Mouse (Mus musculus) liver, embryonic 15.5 days (tissue): ENCODE results near the gene Sez6l. TPM values are rescaled to one million over a fixed set of nuclear protein-coding genes. Genes with fewer than 3 reads are reported as not detected.
A peak's percentile ranks its signal among the peaks of the same experiment; 100 is the strongest.

ENCODE experiments used
- ATAC-seq: fragments of 200-750 bp; cut with Nextera tagmentation; 2 replicates; pipeline ENCODE4 v1.8.0; 2017; ENCODE audit warnings: moderate number of reproducible peaks, mild to moderate bottlenecking, moderate library complexity; ENCODE audit not compliant: insufficient read depth
- H3K27ac ChIP-seq: fragments of 300-500 bp; sonication (generic); replicated peaks from 2 replicates; pipeline ENCODE4 v1.5.1; 2015; ENCODE audit warnings: mild to moderate bottlenecking, inconsistent platforms
- H3K27me3 ChIP-seq: fragments of 300-500 bp; sonication (generic); 2 replicates; pipeline ENCODE4 v1.6.1; 2015; ENCODE audit warnings: mild to moderate bottlenecking, inconsistent platforms
- H3K36me3 ChIP-seq: fragments of 300-500 bp; sonication (generic); replicated peaks from 2 replicates; pipeline ENCODE4 v1.6.1; 2015; ENCODE audit warnings: moderate library complexity, mild to moderate bottlenecking, inconsistent platforms
- H3K4me1 ChIP-seq: fragments of 300-500 bp; sonication (generic); replicated peaks from 2 replicates; pipeline ENCODE4 v1.6.1; 2015; ENCODE audit warnings: inconsistent platforms
- H3K4me2 ChIP-seq: fragments of 300-500 bp; sonication (generic); 2 replicates; pipeline ENCODE4 v1.6.1; 2015; ENCODE audit warnings: moderate library complexity, mild to moderate bottlenecking, inconsistent platforms
- H3K4me3 ChIP-seq: fragments of 300-500 bp; sonication (generic); replicated peaks from 2 replicates; pipeline ENCODE4 v1.5.1; 2015; ENCODE audit warnings: mild to moderate bottlenecking, inconsistent platforms
- H3K9ac ChIP-seq: fragments of 300-500 bp; sonication (generic); 2 replicates; pipeline ENCODE4 v1.6.1; 2015; ENCODE audit warnings: moderate library complexity, mild to moderate bottlenecking, inconsistent platforms
- H3K9me3 ChIP-seq: fragments of 300-500 bp; sonication (generic); replicated peaks from 2 replicates; pipeline ENCODE4 v1.6.1; 2016; ENCODE audit warnings: inconsistent platforms
- WGBS: fragments of 180-500 bp; shearing (Covaris S2); methylation state at CpG from one replicate; pipeline ENCODE4 v1.1.7; 2015; ENCODE audit warnings: mixed read lengths; ENCODE audit not compliant: insufficient replicate concordance; 5-methylcytosine and 5-hydroxymethylcytosine counted together
- polyA plus RNA-seq: library from polyadenylated mRNA; unstranded; fragments of >200 nt; fragmentation: Nextera tagmentation; extraction: Ambion mirVana; gene quantifications from 2 replicates; pipeline ENCODE4 v1.2.1, GENCODE M21; 2015

The Sez6l gene
- polyA plus RNA-seq, 1 experiment from 2014 or later = 0.07 TPM

- no peaks in the 10 kb centered on the region for H3K36me3 ChIP-seq
- WGBS = 43% methylated on average over 8 of the region's 8 CpGs
- H3K27ac ChIP-seq = peak overlapping the region; percentile 68
These were observed 88.7 kb downstream of the Sez6l start for GRCm38 (mm10) chr5:112488101-112488776.

GRCm38 (mm10) chr5:112487504-112487903 is 89.5 kb downstream of the Sez6l start:
- Histone ChIP-seq H3K36me3 (no peaks in the 10 kb centered on the region), H3K9me3 (no peaks in the 10 kb centered on the region), H3K27me3 (peaks cover 28% of the 10 kb centered on the region), H3K4me2 (0 out of 2 replicates have a peak overlapping the region, but pooled peaks have one; percentile 4), H3K4me3 (no peak overlapping the region), H3K9ac (no peak overlapping the region), H3K27ac (peak overlapping the region; percentile 53), H3K4me1 (peaks cover 19% of the 10 kb centered on the region)
- 57% methylated on average over 1 of the region's 1 CpGs for WGBS
- peak; percentile 52 for ATAC-seq

More at GRCm38 (mm10) chr5:112488101-112488776, 88.7 kb downstream of the Sez6l start:
- Histone ChIP-seq H3K9me3 (no peaks in the 10 kb centered on the region), H3K27me3 (peaks cover 21% of the 10 kb centered on the region), H3K4me1 (peaks cover 19% of the 10 kb centered on the region), H3K4me2 (no peak overlapping the region), H3K9ac (no peak overlapping the region), H3K4me3 (no peak overlapping the region)
- peak; percentile 89 for ATAC-seq

- ATAC-seq = no peak
- no peak overlapping the region for H3K27ac ChIP-seq
These were observed 90.6 kb downstream of the Sez6l start for GRCm38 (mm10) chr5:112486415-112486814.

GRCm38 (mm10) chr5:112484924-112485715 is 91.9 kb downstream of the Sez6l start:
- 26% methylated on average over 13 of the region's 13 CpGs for WGBS

More at GRCm38 (mm10) chr5:112486415-112486814, 90.6 kb downstream of the Sez6l start:
- Histone ChIP-seq H3K4me3 (no peak overlapping the region), H3K4me2 (no peak overlapping the region), H3K36me3 (no peaks in the 10 kb centered on the region), H3K9ac (no peak overlapping the region), H3K9me3 (no peaks in the 10 kb centered on the region), H3K27me3 (peaks cover 32% of the 10 kb centered on the region), H3K4me1 (peaks cover 19% of the 10 kb centered on the region)
- 26% methylated on average over 5 of the region's 5 CpGs for WGBS

GRCm38 (mm10) chr5:112483030-112483429 is 94.0 kb downstream of the Sez6l start:
- Histone ChIP-seq H3K4me1 (peaks cover 13% of the 10 kb centered on the region), H3K9me3 (no peaks in the 10 kb centered on the region), H3K4me3 (no peak overlapping the region), H3K4me2 (no peak overlapping the region), H3K27ac (no peak overlapping the region), H3K9ac (no peak overlapping the region), H3K36me3 (no peaks in the 10 kb centered on the region), H3K27me3 (peaks cover 32% of the 10 kb centered on the region)
- 39% methylated on average over 8 of the region's 8 CpGs for WGBS
- ATAC-seq = no peak

More at GRCm38 (mm10) chr5:112484924-112485715, 91.9 kb downstream of the Sez6l start:
- Histone ChIP-seq H3K27ac (no peak overlapping the region), H3K27me3 (peaks cover 32% of the 10 kb centered on the region), H3K36me3 (no peaks in the 10 kb centered on the region), H3K4me3 (no peak overlapping the region), H3K4me1 (peaks cover 19% of the 10 kb centered on the region), H3K9me3 (no peaks in the 10 kb centered on the region), H3K9ac (no peak overlapping the region), H3K4me2 (no peak overlapping the region)
- ATAC-seq = no peak

GRCm38 (mm10) chr5:112482551-112482950 is 94.4 kb downstream of the Sez6l start:
- Histone ChIP-seq H3K36me3 (no peaks in the 10 kb centered on the region), H3K4me1 (peaks cover 13% of the 10 kb centered on the region), H3K27me3 (peaks cover 32% of the 10 kb centered on the region), H3K9ac (no peak overlapping the region), H3K27ac (no peak overlapping the region), H3K4me2 (no peak overlapping the region), H3K4me3 (no peak overlapping the region), H3K9me3 (no peaks in the 10 kb centered on the region)
- 51% methylated on average over 13 of the region's 13 CpGs for WGBS
- no peak for ATAC-seq

- no peak for ATAC-seq
These were observed 95.0 kb downstream of the Sez6l start for GRCm38 (mm10) chr5:112481946-112482410.

GRCm38 (mm10) chr5:112473453-112473852 is 103.5 kb downstream of the Sez6l start:
- no peaks in the 10 kb centered on the region for H3K9me3 ChIP-seq
- H3K27me3 ChIP-seq = no peaks in the 10 kb centered on the region
- ATAC-seq = no peak
- no peak overlapping the region for H3K4me3 ChIP-seq
- no peaks in the 10 kb centered on the region for H3K36me3 ChIP-seq
- H3K4me1 ChIP-seq = no peaks in the 10 kb centered on the region
- H3K9ac ChIP-seq = no peak overlapping the region
- WGBS = 32% methylated on average over 6 of the region's 6 CpGs
- no peak overlapping the region for H3K4me2 ChIP-seq
- H3K27ac ChIP-seq = no peak overlapping the region

More at GRCm38 (mm10) chr5:112481946-112482410, 95.0 kb downstream of the Sez6l start:
- 31% methylated on average over 19 of the region's 19 CpGs for WGBS
- Histone ChIP-seq H3K4me3 (no peak overlapping the region), H3K9me3 (no peaks in the 10 kb centered on the region), H3K4me2 (no peak overlapping the region), H3K4me1 (peaks cover 8% of the 10 kb centered on the region), H3K27ac (no peak overlapping the region), H3K27me3 (peaks cover 32% of the 10 kb centered on the region), H3K36me3 (no peaks in the 10 kb centered on the region), H3K9ac (no peak overlapping the region)

GRCm38 (mm10) chr5:112470144-112470543 is 106.8 kb downstream of the Sez6l start:
- Histone ChIP-seq H3K9ac (no peak overlapping the region), H3K36me3 (no peaks in the 10 kb centered on the region), H3K4me3 (no peak overlapping the region), H3K27ac (no peak overlapping the region), H3K4me1 (no peaks in the 10 kb centered on the region), H3K27me3 (no peaks in the 10 kb centered on the region), H3K4me2 (no peak overlapping the region), H3K9me3 (no peaks in the 10 kb centered on the region)
- ATAC-seq = no peak
- WGBS = 63% methylated on average over 6 of the region's 6 CpGs

- Histone ChIP-seq H3K4me1 (no peaks in the 10 kb centered on the region), H3K36me3 (no peaks in the 10 kb centered on the region), H3K27ac (no peak overlapping the region), H3K4me3 (no peak overlapping the region), H3K9ac (no peak overlapping the region), H3K4me2 (no peak overlapping the region), H3K9me3 (no peaks in the 10 kb centered on the region), H3K27me3 (no peaks in the 10 kb centered on the region)
- ATAC-seq = no peak
- 56% methylated on average over 4 of the region's 4 CpGs for WGBS
These were observed 107.9 kb downstream of the Sez6l start for GRCm38 (mm10) chr5:112468986-112469581.

- WGBS = 59% methylated on average over 6 of the region's 6 CpGs
- no peak for ATAC-seq
These were observed 110.7 kb downstream of the Sez6l start for GRCm38 (mm10) chr5:112466331-112466730.

More at GRCm38 (mm10) chr5:112466331-112466730, 110.7 kb downstream of the Sez6l start:
- Histone ChIP-seq H3K4me2 (no peak overlapping the region), H3K9me3 (no peaks in the 10 kb centered on the region), H3K36me3 (no peaks in the 10 kb centered on the region), H3K4me1 (no peaks in the 10 kb centered on the region), H3K27me3 (no peaks in the 10 kb centered on the region), H3K27ac (no peak overlapping the region), H3K9ac (no peak overlapping the region), H3K4me3 (no peak overlapping the region)
